Mouse (Mus musculus) lung, adult 2 months (tissue): ENCODE data around the gene Ccr10.

Source experiments
- CTCF ChIP-seq: fragments of 200-500 bp; IDR thresholded peaks from 2 replicates; pipeline ENCODE4 v1.5.1; 2011; ENCODE audit warnings: mild to moderate bottlenecking, low read length, control low read depth; ENCODE audit not compliant: insufficient read depth
- POLR2A ChIP-seq: fragments of 200-500 bp; IDR thresholded peaks from 2 replicates; pipeline ENCODE4 v1.6.1; 2011; ENCODE audit warnings: low read depth, mild to moderate bottlenecking, control low read depth, low read length, borderline replicate concordance; ENCODE audit errors: extremely low read depth

DNA sequence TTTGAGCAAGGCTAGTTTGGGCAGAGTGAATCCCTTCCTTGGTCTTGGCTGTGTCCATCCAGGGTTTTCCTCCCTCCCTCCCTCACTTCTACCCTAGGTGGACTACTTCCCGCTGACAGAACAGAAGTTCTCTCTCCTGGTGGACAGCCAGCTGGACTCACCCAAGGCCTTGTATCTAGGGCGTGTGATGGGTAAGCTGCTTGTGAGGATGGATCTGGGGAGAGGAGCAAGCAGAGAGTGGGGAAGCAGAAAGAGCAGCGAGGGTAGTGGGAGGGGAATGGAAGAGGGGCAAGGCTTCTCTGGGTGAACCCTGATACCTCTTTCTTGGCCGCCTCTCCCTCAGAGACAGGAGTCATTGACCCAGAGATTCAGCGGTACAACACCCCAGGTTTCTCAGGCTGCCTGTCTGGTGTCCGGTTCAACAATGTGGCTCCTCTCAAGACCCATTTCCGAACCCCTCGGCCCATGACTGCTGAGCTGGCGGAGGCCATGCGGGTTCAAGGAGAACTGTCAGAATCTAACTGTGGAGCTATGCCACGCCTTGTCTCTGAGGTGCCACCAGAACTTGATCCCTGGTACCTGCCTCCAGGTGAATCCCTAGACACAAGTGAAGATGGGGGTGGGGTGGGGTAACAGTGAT is 13.0 kb upstream of the Ccr10 start:
- TF ChIP-seq CTCF, result no peak
- TF ChIP-seq POLR2A, result no peak
